Mouse (Mus musculus): ENCODE results near the gene Sirpa.

GRCm38 (mm10) chr2:129593141-129593875 is 673 bp downstream of the Sirpa start:
- no peak for TF ChIP-seq CTCF (IDR thresholded peaks at IDR 0.05 in 2 of 3, conservative IDR thresholded peaks at IDR 0.05 in 1 of 3; ENCODE audit: control insufficient read depth in 1 of 3, insufficient read depth in 1 of 3, low read depth in 2 of 3, low read length in 3 of 3, poor library complexity in 1 of 3, severe bottlenecking in 1 of 3)
- no peak for TF ChIP-seq TAL1 (IDR thresholded peaks at IDR 0.05; ENCODE audit: low read length)
- no peak for TF ChIP-seq CHD1 (IDR thresholded peaks at IDR 0.05; ENCODE audit: low read depth, low read length)
- TF ChIP-seq CHD2 (IDR thresholded peaks at IDR 0.05; ENCODE audit: low read length), result no peak
- no peak for TF ChIP-seq USF1 (IDR thresholded peaks at IDR 0.05; ENCODE audit: low read depth, low read length)
- TF ChIP-seq ETS1 (IDR thresholded peaks at IDR 0.05; ENCODE audit: low read depth, low read length), result no peak
- no peak for TF ChIP-seq EP300 (IDR thresholded peaks at IDR 0.05; ENCODE audit: low read depth in 1 of 2, low read length in 2 of 2)
- TF ChIP-seq ZC3H11A (IDR thresholded peaks at IDR 0.05; ENCODE audit: low read depth, low read length), result no peak
- TF ChIP-seq HCFC1 (IDR thresholded peaks at IDR 0.05; ENCODE audit: low read depth, low read length), result no peak
